Mouse (Mus musculus): ENCODE results near the gene Atxn7l3.

DNA sequence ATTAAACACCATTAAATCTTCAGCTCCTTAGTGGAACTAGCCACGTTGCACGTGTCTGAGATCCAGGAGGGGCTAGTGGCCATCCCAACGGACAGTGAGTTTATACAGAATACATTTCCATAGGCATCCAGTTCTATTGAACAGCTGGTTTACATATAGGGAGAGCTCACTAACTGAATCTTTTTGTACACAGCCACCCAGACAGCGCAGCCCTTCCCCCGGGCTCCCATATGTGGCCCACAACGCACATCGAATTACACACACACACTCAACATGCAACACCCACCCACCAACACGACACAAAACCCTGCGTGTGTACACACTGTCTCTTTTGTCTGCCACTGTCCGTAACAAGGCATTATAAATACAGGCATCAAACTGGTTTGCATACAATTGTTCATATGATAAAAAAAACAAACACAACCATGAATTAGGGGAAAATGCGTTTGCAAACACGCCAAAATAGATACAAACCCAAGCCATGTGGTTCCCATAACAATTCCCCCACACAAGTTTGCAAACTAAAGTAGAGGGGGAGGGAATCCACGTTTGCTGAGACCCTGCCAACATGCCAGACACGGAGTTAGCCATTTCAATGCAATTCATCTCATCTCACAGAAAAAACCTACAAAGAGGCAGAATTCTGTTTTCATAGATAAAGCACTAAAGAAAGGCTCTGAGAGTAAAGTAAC is 50.7 kb downstream of the Atxn7l3 start:
- TF ChIP-seq CHD2 (IDR thresholded peaks at IDR 0.05; ENCODE audit: low read depth, low read length) (no peak), MAFK (IDR thresholded peaks at IDR 0.05; ENCODE audit: insufficient read depth, low read depth, low read length) (no peak), HCFC1 (IDR thresholded peaks at IDR 0.05; ENCODE audit: borderline replicate concordance, insufficient read depth, low read length) (no peak), ZNF384 (IDR thresholded peaks at IDR 0.05; ENCODE audit: low read depth, low read length) (no peak), ZC3H11A (IDR thresholded peaks at IDR 0.05; ENCODE audit: borderline replicate concordance, low read depth, low read length) (no peak)
